Mouse (Mus musculus): ENCODE measurements around the gene Bcar3. TPM values are rescaled to one million over a fixed set of nuclear protein-coding genes. Genes with fewer than 3 reads are reported as not detected.

Bcar3 gene
- total RNA-seq, 2 experiments from 2014 or later, result 4.7 to 7.0 TPM

DNA sequence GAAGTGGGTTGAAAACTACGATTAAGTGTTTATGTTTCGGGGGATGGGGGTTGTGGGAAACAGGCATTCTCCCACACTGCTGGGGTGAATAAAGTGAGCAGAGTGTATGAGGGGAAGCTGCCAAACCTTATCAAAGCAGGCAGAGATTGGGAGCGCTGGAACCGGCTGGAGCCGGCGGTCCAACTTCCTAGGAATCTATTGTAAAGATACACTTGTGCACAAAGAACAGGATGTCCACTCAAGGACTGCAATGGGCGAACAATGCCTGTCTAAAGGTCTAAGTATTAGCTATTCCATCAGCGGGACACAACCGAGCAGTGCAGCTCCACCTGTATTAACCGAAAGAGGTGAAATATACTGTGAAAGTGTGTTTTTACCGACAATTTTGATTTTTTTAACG is 2.1 kb upstream of the Bcar3 start:
- intact Hi-C loops (cut with DNase I), result no loop called here
- DNase-seq, result no peak

DNA sequence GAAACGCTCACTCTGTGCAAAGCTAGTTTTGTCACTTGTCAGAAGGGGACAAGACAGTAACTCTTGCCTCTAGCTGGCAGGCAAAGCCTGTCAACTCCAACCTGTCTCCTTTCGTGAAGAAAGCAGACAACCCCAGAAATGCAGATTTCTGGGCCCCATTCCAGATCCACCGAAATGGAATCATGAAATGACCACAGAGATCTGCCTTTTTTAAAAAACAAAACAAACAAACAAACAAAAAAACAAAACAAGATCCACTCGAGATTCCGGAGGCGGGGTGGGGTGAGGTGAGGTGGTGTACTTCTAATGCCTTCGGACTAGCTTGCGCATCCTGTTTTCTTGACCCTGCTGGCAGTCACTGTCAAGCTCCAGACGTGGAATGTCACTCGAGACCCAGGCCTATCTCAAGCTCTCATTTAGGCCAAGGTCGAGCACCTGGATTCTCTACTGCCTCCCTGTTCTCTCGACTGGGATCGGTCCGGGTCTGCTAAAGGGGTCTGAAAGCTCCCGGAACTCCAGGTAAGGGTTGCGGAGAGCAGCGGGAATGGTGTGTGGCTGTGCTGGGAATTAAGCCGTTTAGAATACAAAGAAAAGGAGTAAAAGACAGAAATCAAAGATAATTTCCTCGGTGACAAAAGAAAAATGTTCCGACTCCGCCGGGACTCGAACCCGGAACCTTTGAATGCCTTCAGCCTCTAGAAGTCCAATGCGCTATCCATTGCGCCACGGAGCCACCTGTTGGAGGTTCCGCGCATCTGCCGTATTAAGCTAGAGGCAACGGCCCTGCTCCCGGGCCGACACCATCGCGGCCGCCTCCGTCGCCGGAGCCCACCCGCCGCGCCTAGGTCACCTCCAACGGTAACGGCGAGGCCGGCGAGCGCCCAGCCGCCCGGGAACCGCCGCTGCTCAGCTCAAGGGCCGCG is 1.4 kb upstream of the Bcar3 start:
- peak; percentile 92 for DNase-seq
- intact Hi-C loops (cut with DNase I), result no loop called here

DNA sequence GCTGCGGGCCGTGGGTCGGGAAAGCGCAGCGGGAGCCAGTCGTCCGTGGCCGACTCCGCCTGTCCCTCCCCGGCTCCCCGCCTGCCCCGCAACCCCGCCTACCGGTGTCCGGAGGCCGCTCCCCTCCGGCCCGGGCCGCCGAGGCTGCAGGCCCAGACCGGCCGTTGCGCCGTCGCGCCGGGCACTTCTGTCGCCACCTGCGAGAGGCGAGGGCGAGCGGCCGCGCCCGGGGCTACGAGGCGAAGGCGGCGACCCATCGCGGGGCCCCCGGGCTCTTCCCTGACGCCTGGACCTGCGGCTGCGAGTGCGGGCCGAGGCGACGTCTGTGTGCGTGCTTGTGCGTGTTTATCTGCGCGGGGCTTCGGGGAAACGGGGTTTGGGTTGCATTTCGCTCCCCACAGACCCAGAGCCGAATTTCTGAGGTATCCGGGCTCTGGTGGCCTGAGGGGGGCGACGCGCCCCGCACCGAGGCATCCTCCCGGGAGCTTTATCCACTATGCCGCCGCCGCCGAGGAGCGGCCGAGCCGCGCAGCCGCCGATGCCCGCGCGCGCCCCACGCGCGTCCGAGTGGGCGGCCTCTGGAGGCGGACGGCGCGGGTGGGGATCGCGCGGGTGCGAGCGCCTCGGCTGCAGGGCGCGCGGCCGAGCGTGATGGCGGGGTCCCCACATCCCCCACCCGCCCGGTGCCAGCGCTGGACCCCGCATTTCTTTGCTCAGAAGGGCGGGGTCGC is 548 bp upstream of the Bcar3 start:
- intact Hi-C loops (cut with DNase I), result no loop called here
- no peak for DNase-seq

DNA sequence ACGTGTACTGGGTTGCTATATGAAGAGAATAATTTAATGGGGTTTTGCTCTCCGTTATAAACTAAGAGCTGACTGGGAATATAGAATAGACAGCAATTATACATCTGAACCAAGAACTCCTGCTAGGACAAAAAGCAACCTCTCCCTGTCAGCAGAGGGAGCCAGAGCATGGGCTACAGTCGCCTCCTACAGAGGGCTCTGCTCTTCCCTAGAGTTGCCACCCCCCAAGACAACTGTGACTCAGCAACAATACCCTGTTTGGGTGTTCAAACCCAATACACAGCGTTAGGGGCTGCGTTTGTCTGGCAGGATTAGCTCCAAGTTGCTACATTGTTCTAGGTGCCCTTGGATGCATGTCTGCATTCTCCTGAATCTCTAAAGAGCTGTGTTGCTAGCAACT is 1.6 kb downstream of the Bcar3 start:
- intact Hi-C loops (cut with DNase I), result no loop called here
- DNase-seq, result peak; percentile 49

DNA sequence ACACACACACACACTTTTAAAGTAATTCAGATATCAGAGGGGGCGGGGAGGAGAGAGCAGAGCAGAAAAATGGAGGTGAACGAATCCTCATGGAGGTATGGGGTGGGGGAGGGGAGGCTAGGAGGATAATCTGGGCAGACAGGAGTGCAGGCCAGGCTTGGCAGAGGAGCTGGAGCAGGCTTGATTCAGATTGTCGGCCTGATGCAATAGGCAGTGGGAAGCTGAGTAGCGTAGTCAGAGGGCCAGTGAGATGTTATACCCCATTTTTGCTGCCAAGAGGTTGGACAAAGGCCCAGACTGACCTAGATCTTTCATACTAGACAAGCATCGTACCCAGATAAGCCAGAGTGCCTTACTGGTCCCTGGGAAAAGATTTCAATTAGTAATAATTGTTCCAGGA is 3.0 kb downstream of the Bcar3 start:
- DNase-seq, result peak; percentile 46
- intact Hi-C loops (cut with DNase I), result no loop called here

DNA sequence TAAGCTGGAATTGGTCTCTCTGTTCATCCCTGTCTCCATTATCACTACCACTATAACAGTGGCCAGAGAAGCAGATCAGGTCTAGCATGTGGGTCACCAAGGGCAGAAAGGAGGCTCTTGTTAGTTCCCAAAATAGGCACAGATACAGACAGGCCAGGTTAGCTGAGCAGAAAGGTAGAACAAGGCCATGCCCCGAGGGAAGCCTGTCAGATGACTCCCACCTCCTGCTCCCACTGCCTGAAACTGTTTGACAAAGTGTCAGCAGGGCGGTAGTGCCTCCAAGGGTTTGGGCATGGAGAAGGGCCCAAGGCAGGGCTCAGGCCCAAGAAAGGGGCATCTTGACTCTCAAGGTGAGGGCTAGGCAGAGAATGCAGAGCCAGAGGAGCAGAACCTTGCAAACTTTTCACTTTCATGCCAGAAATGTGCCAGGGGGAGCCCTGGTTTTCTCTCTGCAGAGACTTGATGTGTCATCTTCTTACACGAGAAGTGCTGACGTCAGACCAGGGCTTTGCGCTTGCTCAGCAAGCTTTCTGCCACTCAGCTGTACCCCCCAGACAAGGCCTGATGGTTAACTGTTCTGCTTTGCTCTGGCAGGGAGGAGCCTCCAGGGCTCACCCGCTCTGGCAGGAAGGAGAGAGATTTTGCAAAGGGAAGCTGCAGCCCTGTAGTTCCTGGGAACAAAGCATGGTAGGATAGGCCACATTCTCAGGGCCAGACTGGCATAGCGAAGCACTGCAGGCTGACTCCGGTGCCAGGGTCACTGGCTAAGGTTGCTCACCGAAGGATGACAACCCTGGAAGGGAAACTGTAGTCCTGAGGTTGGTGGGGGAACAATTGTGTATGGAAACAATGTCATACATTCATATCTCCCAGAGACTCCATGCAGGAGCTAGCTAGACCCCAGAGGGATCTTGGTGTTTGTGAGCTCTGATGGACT is 7.3 kb downstream of the Bcar3 start:
- intact Hi-C loops (cut with DNase I), result no loop called here
- no peak for DNase-seq

DNA sequence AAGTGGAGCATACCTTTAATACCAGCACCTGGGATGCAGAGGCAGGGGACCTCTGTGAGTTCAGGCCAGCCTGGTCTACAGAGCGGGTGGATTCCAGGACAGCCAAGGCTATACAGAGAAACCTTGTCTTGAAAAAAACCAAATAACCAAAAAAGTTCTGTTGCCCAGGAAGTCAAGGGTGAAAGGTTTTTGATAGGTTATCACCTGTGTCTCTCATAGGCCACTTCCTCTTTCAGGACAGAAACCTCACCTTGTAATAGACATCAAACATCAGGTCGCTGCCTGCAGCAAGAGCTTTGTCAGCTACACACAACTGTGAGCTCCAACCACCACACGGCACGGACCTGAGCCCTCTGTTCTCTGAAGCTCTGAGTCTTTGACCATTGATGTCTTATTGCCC is 10.6 kb downstream of the Bcar3 start:
- DNase-seq, result no peak
- intact Hi-C loops (cut with DNase I), result no loop called here

DNA sequence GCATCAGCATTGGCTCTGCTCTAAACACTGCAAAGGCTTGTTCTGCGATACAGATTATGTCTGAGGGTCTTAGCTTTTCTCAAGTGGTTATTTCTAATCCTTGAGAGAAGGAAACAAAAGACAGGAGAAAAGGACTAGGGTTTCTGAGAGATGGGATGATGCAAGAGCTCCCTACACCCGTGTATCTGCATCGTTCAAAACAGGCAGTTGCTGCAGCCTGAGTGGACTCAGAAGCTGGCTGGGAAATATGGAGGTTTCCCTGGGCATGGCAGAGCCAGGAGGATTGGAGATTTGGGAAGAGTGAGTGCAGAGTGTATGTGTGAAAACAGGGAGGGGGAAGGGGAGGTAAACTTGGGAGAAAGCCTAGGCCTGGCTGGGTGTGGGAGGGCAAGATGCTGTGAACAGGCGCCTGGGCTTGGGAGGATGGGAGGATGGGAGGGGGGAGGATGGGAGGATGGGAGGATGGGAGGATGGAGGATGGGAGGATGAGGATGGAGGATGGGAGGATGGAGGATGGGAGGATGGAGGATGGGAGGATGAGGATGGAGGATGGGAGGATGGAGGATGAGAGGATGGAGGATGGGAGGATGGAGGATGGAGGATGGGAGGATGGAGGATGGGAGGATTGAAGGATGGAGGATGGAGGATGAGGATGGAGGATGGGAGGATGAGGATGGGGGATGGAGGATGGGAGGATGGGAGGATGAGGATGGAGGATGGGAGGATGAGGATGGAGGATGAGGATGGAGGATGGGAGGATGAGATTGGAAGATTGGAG is 14.1 kb downstream of the Bcar3 start:
- intact Hi-C loops (cut with DNase I), result no loop called here
- no peak for DNase-seq

DNA sequence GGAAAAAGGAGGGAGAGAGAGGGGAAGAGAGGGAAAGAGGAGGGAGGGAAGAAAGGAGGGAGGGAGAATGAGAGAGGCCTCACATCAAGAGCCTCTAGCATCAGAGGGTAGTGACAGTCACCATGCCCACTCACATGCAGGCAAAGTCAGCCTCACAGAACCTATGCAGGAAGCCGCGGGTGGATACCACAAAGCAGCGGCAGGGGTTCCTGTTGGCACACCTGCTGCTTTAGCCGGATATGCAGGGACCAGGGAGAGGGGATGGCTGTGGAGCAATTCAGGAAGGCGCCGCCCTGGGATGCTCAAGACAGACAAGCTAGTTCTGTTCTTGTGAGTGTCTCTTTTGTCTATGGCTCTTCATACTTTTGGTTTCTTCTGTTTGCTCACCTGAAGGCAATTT is 15.0 kb downstream of the Bcar3 start:
- DNase-seq, result no peak

DNA sequence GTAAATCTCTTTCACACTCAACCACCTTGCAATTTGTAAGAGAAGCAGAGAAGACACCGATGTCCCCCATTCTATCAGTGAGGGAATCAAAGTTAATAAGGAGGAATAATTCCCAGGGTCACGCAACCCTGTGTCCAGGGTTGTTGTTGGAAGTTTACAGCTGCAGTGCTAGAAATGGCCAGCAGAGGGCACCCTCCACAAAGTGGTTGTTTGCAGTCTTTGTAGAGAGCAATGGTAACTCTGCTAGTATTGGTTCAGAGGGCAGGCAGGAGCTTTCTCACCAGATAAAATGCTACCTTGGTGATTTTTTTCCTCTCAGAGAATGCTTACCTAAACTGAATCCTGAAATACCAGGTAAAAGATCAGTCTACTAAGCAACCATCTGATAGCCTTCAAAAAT is 18.1 kb downstream of the Bcar3 start:
- DNase-seq, result peak; percentile 84
- intact Hi-C loops (cut with DNase I), result loop anchor here (2.0 to 5.0 kb wide), 2 partner anchors 157 to 325 kb away; no protein-coding TSS in a partner anchor

More for the DNA sequence above, 15.0 kb downstream of the Bcar3 start:
- intact Hi-C loops (cut with DNase I), result no loop called here

DNA sequence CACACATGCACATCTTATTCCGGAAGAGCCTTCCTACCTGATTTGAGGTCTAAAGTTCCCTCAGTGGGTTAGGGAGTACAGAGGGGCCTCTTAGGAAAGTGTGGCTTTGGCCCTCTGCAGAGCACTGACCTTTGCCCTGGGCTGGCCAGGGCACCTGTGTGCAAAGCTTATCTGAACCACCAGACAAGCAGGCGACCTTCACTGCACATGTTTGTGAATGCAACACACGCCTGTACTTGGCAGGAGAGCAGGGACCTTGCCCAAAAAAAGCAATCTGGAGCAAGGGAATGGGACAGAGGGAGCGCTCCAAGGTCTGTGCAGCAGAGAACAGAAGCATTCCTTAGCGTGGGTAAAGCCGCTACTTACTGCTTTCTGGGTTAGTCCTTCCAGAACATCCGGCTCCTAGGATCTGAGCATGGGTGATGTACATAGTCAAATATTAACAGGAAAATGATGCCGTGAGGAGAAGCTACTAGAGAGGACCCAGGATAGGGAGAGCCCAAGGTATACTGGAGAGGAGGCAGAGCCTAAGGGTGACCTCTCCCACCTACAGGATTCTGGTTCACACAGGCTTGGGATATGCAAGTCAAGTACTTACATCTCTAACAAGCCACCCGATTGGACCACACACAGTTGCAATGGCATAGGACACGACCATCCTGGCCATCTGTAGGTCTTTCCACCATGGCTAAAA is 19.1 kb downstream of the Bcar3 start:
- intact Hi-C loops (cut with DNase I), result loop anchor here (2.0 to 5.0 kb wide), 2 partner anchors 156 to 324 kb away; no protein-coding TSS in a partner anchor
- no peak for DNase-seq

DNA sequence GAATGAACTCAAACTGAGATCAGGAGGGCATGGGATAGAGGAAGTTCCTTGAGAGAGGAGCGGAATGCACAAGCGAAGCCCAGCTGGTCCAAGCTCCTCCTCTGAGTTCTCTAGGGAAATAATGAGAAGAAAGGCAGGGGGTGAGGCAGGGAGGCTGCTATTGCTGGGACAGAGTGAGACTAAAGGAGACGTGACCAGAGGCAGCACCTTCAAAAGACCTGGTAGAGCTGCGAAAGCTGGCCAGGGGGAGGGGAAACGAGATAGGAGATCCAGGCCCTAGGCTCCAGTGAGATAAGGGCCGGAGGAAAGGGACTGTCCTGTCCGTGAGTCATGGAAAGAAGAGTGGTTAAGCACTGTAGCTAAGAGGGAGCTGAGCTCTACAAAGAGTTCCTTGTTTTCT is 20.0 kb downstream of the Bcar3 start:
- DNase-seq, result no peak
- intact Hi-C loops (cut with DNase I), result loop anchor here (2.0 to 5.0 kb wide), 2 partner anchors 155 to 323 kb away; no protein-coding TSS in a partner anchor

DNA sequence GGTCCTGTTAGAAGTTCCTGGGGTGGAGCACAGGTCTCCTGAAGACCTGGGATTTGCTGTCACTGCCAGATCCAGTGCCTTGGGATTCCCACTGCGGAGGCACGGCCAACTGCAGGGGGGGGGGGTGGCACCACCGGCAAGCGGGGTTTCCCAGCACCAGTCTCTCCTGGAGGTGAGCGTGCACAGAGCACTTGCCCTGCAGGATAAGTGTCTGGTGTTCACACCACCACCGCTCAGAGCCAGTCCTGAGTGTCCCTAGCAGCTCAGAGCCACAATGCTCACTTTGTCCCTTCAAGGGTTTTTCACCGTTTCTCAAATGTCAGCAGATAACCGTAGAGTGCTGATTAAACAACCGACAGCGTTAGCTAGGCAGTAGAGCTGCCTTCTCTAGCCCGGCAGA is 22.7 kb downstream of the Bcar3 start:
- intact Hi-C loops (cut with DNase I), result no loop called here
- DNase-seq, result no peak

DNA sequence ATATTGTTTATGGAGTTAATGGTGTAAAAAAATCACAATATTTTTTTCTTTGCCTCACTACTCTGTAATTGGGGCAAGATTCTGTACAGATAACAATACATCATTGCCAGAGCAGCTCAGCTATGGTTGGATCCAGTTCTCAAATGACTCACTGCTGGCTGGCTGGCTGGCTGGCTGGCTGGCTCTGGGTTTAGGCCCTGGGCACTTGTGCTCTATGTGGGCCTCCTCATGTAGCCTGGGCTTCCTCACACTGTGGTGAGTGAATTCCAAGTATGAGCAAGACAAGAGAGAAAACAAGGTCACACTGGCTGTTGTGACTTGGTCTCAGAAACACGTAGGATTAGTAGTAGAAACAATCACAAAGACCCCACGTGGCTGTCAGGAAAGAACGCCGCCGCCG is 23.4 kb downstream of the Bcar3 start:
- intact Hi-C loops (cut with DNase I), result no loop called here
- no peak for DNase-seq

DNA sequence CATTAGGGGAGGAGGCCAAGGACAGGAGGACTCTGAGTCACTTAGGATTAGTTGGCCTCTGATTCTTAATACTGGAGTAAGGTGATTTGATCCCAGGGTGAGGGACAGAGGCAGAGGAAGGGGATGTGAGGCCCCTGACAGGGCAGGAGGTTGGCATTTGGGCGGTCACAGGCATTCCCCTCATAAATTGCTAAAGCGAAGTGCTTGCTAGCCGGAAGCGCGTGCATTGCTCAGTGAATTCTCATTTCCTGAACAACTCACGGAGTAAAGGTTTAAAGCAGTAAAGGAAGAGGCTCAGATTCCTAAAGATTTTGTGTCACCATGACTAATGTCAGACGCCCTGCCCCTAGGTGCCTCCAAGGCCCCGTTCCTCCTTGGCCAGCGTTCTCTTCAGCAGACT is 28.3 kb downstream of the Bcar3 start:
- intact Hi-C loops (cut with DNase I), result no loop called here
- no peak for DNase-seq

DNA sequence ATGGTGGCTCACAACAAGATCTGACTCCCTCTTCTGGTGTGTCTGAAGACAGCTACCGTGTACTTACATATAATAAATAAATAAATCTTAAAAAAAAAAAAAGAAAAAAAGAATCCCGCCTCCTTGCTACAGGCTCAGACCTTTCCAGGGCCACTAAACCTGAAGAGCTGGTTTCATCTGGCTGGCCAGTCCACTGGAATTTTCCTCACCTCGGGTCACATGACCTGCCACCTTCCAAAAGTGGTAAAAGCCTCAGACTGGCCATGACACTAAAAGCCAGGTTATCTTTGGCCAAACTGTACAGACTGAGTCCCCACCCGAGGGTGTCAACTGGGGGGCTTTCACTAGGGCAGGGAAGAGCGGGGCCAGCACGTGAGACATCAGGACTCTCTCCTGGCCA is 29.9 kb downstream of the Bcar3 start:
- intact Hi-C loops (cut with DNase I), result no loop called here
- DNase-seq, result no peak

DNA sequence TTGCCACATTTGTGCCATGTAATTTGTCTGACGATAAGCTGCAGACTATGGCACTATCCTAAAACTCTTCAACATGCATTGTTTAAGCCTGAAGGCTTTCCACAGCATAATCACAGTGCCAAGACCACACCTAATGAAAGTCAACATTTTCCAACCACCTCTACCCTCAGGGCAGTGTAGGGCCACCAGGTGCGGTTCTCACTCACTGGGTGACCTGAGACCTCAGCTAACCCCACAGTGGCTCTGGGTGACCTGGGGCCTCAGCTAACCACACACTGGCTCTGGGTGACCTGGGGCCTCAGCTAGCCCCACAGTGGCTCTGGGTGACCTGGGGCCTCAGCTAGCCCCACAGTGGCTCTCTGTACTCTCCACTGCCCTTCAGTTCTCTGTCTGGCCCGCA is 30.6 kb downstream of the Bcar3 start:
- intact Hi-C loops (cut with DNase I), result no loop called here
- DNase-seq, result no peak

DNA sequence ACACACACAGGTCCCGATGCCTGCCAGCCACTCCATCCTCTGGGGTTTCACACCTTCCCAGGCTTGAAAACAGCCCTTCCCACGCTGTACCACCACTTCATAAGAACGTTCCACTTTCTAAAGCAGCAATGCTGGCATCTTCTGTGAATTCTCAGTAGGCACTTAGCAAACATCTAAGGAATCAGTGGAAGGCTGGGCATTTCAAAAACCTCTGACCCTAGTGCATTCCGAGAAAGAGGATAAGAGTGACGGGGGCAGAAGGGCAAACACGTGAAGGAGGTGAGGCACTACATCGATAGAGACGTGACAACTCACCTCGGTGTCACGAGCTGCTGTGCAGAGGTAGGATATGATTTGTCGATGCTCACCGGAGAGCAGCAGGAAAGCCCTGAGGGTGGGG is 36.5 kb downstream of the Bcar3 start:
- no peak for DNase-seq
- intact Hi-C loops (cut with DNase I), result no loop called here

DNA sequence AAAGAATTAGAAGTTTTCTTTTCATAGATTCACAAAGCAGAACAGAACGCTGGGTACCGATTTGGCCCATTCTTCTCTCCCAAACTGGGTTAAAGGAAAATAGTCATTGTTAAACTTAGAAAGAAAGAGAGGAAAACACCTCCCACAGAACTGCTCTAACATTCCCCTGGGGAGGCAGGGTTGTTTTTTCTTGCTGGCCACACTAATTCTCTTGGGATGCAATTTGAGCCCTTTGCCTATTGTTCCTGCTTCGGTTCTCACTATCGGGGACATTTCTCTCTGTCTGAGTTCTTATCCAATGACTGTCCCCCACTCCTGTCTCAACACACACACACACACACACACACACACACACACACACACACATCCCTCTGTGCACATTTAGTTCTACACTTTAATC is 39.6 kb downstream of the Bcar3 start:
- intact Hi-C loops (cut with DNase I), result no loop called here
- no peak for DNase-seq
